Mouse (Mus musculus) limb, embryonic 10.5 days (tissue): ENCODE measurements at regions not wholly inside any gene's neighbourhood (a gene's known extent, or its start where the extent isn't known, plus 50 kb on each side); places are given as distances from the start of the nearest gene placed in this dataset.

Source experiments
- DNase-seq: peaks from one replicate; pipeline ENCODE4 v3.0.0-alpha.2; 2017; ENCODE audit warnings: low spot score
- H3K27ac ChIP-seq: fragments of 300-500 bp; sonication (generic); 2 replicates; pipeline ENCODE4 v1.5.1; 2016; ENCODE audit warnings: mild to moderate bottlenecking
- H3K27me3 ChIP-seq: fragments of 300-500 bp; sonication (generic); 2 replicates; pipeline ENCODE4 v1.6.1; 2016; ENCODE audit warnings: low read depth, mild to moderate bottlenecking; ENCODE audit not compliant: poor library complexity, severe bottlenecking
- H3K36me3 ChIP-seq: fragments of 300-500 bp; sonication (generic); 2 replicates; pipeline ENCODE4 v1.6.1; 2016; ENCODE audit warnings: mild to moderate bottlenecking, moderate library complexity
- H3K4me1 ChIP-seq: fragments of 300-500 bp; sonication (generic); 2 replicates; pipeline ENCODE4 v1.6.1; 2016
- H3K4me3 ChIP-seq: fragments of 300-500 bp; sonication (generic); 2 replicates; pipeline ENCODE4 v1.5.1; 2016; ENCODE audit warnings: mild to moderate bottlenecking, moderate library complexity
- H3K9me3 ChIP-seq: fragments of 300-500 bp; sonication (generic); replicated peaks from 2 replicates; pipeline ENCODE4 v1.6.1; 2016; ENCODE audit warnings: mild to moderate bottlenecking
- WGBS: fragments of 180-500 bp; shearing (Covaris S2); methylation state at CpG from one replicate; pipeline ENCODE4 v1.1.7; 2016; 5-methylcytosine and 5-hydroxymethylcytosine counted together

GRCm38 (mm10) chr5:128512606-128513005, 79.7 kb upstream of the Tmem132d start:
- Histone ChIP-seq H3K4me1 (no peaks in the 10 kb centered on the region; the same call in 1 of the 2 replicates), H3K9me3 (0 out of 2 replicates have a peak, but pooled peaks cover 4% of the 10 kb centered on the region), H3K27me3 (peaks cover 12% of the 10 kb centered on the region), H3K27ac (no peak overlapping the region), H3K4me3 (no peak overlapping the region), H3K36me3 (no peaks in the 10 kb centered on the region)
- no peak for DNase-seq
- 94% methylated on average over 9 of the region's 9 CpGs for whole genome bisulfite sequencing

GRCm38 (mm10) chr5:128504502-128504901, 71.6 kb upstream of the Tmem132d start:
- H3K36me3 ChIP-seq: no peaks in the 10 kb centered on the region
- H3K4me3 ChIP-seq: no peak overlapping the region
- H3K27ac ChIP-seq: no peak overlapping the region
- H3K4me1 ChIP-seq: no peaks in the 10 kb centered on the region
- 0 out of 2 replicates have a peak, but pooled peaks cover 3% of the 10 kb centered on the region for H3K9me3 ChIP-seq
- peak; percentile 74 for DNase-seq
- 6% methylated on average over 4 of the region's 4 CpGs for WGBS
- H3K27me3 ChIP-seq: peaks cover 1% of the 10 kb centered on the region; the same call in 1 of the 2 replicates

DNA sequence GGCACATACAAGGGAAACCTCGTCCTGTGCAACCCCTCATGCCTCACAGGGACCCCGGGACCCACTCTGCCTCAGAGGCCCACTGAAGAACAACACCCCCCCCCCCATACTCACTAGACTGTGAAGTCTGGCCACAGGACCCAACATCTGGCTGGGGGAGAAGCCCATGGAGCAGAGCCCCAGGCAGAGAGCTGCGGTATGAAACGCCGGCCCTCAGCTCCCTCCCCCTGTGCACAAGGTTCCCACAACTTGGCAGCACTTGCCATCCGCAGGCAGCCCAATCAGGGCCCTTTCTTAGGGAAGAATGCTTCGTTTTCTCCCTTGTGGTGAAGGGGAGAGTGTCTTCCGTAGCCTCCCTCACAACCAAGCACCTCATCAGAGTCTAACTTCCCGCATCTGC, 66.6 kb upstream of the Tmem132d start:
- DNase-seq: no peak
- 53% methylated on average over 9 of the region's 9 CpGs for WGBS
- no peak overlapping the region for H3K4me3 ChIP-seq
- H3K27me3 ChIP-seq: peaks cover 3% of the 10 kb centered on the region; the same call in 1 of the 2 replicates
- no peaks in the 10 kb centered on the region for H3K4me1 ChIP-seq
- H3K9me3 ChIP-seq: no peaks in the 10 kb centered on the region
- H3K36me3 ChIP-seq: no peaks in the 10 kb centered on the region
- H3K27ac ChIP-seq: no peak overlapping the region

GRCm38 (mm10) chr5:128499033-128499432, 66.2 kb upstream of the Tmem132d start:
- Histone ChIP-seq H3K9me3 (no peaks in the 10 kb centered on the region), H3K27ac (no peak overlapping the region), H3K36me3 (no peaks in the 10 kb centered on the region), H3K4me1 (no peaks in the 10 kb centered on the region), H3K27me3 (peaks cover 3% of the 10 kb centered on the region; the same call in 1 of the 2 replicates), H3K4me3 (no peak overlapping the region)
- WGBS: 61% methylated on average over 5 of the region's 5 CpGs
- peak; percentile 46 for DNase-seq

DNA sequence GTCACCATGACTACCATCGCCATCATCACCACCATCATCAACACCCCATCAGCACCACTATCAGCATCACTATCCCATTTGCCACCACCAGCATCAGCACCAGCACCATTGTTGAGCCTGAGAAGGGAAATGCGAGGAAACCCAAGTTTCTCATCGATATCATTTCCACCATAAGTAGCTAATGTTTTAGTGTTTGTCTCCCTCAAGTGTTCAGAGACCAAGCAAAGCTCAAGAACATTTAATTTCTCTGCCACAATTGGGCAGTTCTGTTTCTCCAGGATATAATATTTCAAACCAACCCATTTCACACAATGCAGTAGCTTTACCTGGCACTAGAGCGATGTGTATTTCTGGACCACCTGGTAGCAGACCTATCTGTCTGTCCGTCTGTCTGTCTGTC, 59.7 kb upstream of the Tmem132d start:
- WGBS: 90% methylated on average over 5 of the region's 5 CpGs
- Histone ChIP-seq H3K27ac (no peak overlapping the region), H3K36me3 (no peaks in the 10 kb centered on the region), H3K4me1 (no peaks in the 10 kb centered on the region), H3K27me3 (no peaks in the 10 kb centered on the region), H3K4me3 (no peak overlapping the region), H3K9me3 (no peaks in the 10 kb centered on the region)
- DNase-seq: no peak

DNA sequence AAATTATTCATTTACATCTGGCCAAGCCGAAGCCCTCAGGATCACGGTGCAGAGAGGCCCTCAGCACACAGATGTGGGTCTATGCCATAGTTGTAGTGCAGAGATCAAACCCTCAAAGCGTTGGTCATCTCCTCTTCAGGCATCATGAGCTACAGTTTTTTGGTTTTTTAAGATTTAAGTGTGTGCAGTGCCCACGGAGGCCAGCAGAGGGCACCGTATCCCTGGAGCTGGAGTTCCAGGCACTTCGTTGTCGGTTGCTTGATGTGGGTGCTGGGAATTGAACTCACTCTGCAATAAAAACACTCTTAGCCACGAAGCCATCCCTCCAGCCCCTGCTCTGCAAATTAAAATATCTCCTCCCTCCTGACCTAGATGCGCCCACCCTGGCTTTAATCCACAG, 58.3 kb upstream of the Tmem132d start:
- peak; percentile 57 for DNase-seq
- Histone ChIP-seq H3K4me3 (no peak overlapping the region), H3K9me3 (no peaks in the 10 kb centered on the region), H3K4me1 (no peaks in the 10 kb centered on the region), H3K27ac (no peak overlapping the region), H3K36me3 (no peaks in the 10 kb centered on the region), H3K27me3 (no peaks in the 10 kb centered on the region)
- 31% methylated on average over 9 of the region's 9 CpGs for WGBS

DNA sequence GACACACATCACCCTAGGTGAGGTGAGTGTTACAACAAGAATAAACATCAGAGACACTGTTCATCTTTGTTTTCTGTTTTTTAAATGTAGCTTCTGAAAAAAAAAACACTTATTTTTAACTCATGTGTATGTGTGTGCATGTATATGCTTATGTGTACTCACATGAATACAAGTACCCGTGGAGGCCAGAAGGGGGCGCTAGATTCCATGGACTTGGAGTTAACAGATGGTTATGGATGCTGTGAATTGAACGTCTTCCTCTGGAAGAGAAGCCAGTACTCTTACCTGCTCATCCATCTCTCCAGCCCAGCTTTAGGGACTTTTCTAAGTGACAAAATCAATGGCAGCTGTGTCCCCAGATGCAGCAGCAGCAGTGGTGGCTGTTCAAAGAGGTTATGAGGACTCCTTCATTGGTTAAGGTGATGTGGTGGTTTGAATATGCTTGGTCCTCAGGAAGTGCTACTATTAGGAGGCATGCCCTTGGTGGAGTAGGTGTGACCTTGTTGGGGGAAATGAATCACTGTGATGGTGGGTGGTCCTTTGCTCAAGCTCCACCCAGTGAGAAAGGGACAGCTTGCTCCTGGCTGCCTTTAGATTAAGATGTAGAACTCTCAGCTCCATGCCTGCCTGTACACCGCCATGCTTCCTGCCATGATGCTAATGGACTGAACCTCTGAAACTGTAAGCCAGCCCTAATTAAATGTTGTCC, 56.1 kb upstream of the Tmem132d start:
- H3K36me3 ChIP-seq: no peaks in the 10 kb centered on the region
- 84% methylated on average over 4 of the region's 4 CpGs for WGBS
- H3K9me3 ChIP-seq: no peaks in the 10 kb centered on the region
- no peak overlapping the region for H3K4me3 ChIP-seq
- peaks cover 10% of the 10 kb centered on the region; the same call in 1 of the 2 replicates for H3K27me3 ChIP-seq
- no peaks in the 10 kb centered on the region for H3K4me1 ChIP-seq
- H3K27ac ChIP-seq: no peak overlapping the region
- no peak for DNase-seq

- DNase-seq: no peak
- peaks cover 12% of the 10 kb centered on the region for H3K4me1 ChIP-seq
- H3K4me3 ChIP-seq: no peak overlapping the region
- H3K27me3 ChIP-seq: peaks cover 25% of the 10 kb centered on the region
- no peaks in the 10 kb centered on the region for H3K9me3 ChIP-seq
- 65% methylated on average over 3 of the region's 3 CpGs for WGBS
- no peaks in the 10 kb centered on the region for H3K36me3 ChIP-seq
- no peak overlapping the region for H3K27ac ChIP-seq
Observed at GRCm38 (mm10) chr5:128487371-128487770, 54.5 kb upstream of the Tmem132d start.

GRCm38 (mm10) chr5:128484116-128484515, 51.2 kb upstream of the Tmem132d start:
- 48% methylated on average over 6 of the region's 6 CpGs for WGBS
- Histone ChIP-seq H3K9me3 (no peaks in the 10 kb centered on the region), H3K27me3 (peaks cover 36% of the 10 kb centered on the region), H3K4me3 (no peak overlapping the region), H3K27ac (no peak overlapping the region), H3K36me3 (no peaks in the 10 kb centered on the region), H3K4me1 (peaks cover 12% of the 10 kb centered on the region)
- DNase-seq: no peak

GRCm38 (mm10) chr5:128483441-128483810, 50.5 kb upstream of the Tmem132d start:
- no peaks in the 10 kb centered on the region for H3K36me3 ChIP-seq
- no peak overlapping the region for H3K27ac ChIP-seq
- peaks cover 12% of the 10 kb centered on the region for H3K4me1 ChIP-seq
- 6% methylated on average over 13 of the region's 13 CpGs for WGBS
- H3K4me3 ChIP-seq: peak overlapping the region; percentile 36
- peak; percentile 36 for DNase-seq
- peaks cover 36% of the 10 kb centered on the region for H3K27me3 ChIP-seq
- no peaks in the 10 kb centered on the region for H3K9me3 ChIP-seq

DNA sequence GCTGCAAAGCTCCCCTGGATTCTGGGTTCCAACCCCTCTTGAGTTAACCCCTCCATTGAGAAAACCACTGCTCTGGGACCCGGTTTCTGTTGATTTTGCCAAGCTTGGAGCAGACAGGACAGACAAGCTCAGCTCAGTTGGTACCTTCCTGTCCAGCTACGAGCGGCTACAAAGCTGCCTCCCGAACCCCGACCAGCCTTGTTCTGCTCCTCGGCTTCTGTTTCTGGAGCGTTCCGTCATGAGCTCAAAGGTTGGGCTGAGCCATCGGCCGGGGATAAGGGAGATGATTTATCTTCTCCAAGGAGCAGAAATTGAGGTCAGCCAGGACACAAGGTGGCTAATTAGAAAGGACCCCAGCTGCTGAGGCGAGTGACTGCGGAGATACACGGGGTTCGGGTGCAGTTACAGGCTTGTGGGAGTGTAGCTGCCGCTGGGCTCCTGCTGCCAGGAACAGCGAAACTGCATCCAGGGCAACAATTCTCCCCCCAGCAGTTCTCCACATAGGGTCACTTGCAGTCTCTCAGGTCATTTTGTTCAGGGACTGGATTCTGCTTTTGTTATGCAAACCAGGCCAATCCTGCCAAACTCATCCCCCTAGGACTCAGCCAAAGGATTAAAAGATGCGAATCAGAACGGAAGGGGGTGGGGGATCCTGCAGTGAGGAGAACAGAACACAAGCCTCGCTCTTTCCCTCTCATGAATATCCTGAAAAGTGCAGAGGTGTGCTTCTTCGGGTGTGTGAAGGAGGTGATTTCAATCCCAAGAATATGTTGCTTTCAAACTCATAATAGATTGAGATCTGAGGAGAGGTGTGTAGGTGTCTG, 50.0 kb upstream of the Tmem132d start:
- Histone ChIP-seq H3K27me3 (peaks cover 36% of the 10 kb centered on the region), H3K4me3 (peak overlapping the region; percentile 36), H3K9me3 (no peaks in the 10 kb centered on the region), H3K36me3 (no peaks in the 10 kb centered on the region), H3K27ac (no peak overlapping the region), H3K4me1 (peaks cover 12% of the 10 kb centered on the region)
- DNase-seq: peak; percentile 52
- WGBS: 5% methylated on average over 20 of the region's 20 CpGs
